Mouse (Mus musculus) heart, embryonic 10.5 days (tissue): ENCODE data around the gene Rsph10b. TPM values are rescaled to one million over a fixed set of nuclear protein-coding genes. Genes with fewer than 3 reads are reported as not detected.

ENCODE experiments used
- DNase-seq: peaks from one replicate; pipeline ENCODE4 v3.0.0-alpha.2; 2017; ENCODE audit warnings: low spot score
- H3K27ac ChIP-seq: fragments of 300-500 bp; sonication (generic); 2 replicates; pipeline ENCODE4 v1.5.1; 2016; ENCODE audit warnings: mild to moderate bottlenecking
- H3K27me3 ChIP-seq: fragments of 300-500 bp; sonication (generic); 2 replicates; pipeline ENCODE4 v1.6.1; 2016; ENCODE audit warnings: mild to moderate bottlenecking; ENCODE audit not compliant: poor library complexity, insufficient read depth, severe bottlenecking
- H3K36me3 ChIP-seq: fragments of 300-500 bp; sonication (generic); 2 replicates; pipeline ENCODE4 v1.6.1; 2016; ENCODE audit warnings: mild to moderate bottlenecking, moderate library complexity
- H3K4me1 ChIP-seq: fragments of 300-500 bp; sonication (generic); 2 replicates; pipeline ENCODE4 v1.6.1; 2016; ENCODE audit warnings: mild to moderate bottlenecking
- H3K4me3 ChIP-seq: fragments of 300-500 bp; sonication (generic); 2 replicates; pipeline ENCODE4 v1.5.1; 2016; ENCODE audit warnings: mild to moderate bottlenecking, moderate library complexity
- H3K9me3 ChIP-seq: fragments of 300-500 bp; sonication (generic); 2 replicates; pipeline ENCODE4 v1.6.1; 2016; ENCODE audit warnings: mild to moderate bottlenecking, moderate library complexity
- WGBS: fragments of 180-500 bp; shearing (Covaris S2); methylation state at CpG from one replicate; pipeline ENCODE4 v1.1.7; 2016; 5-methylcytosine and 5-hydroxymethylcytosine counted together
- polyA plus RNA-seq: library from polyadenylated mRNA; unstranded; fragments of >200 nt; fragmentation: Nextera tagmentation; extraction: Ambion mirVana; gene quantifications from 2 replicates; pipeline ENCODE4 v1.2.1, GENCODE M21; 2016

Gene Rsph10b
- polyA plus RNA-seq, 1 experiment from 2014 or later = 0.46 TPM

GRCm38 (mm10) chr5:144014551-144015311 lies 81.9 kb downstream of the Rsph10b start, which contains the start of gene Ccz1:
Gene Ccz1 (minus strand): TSS chr5:144014877.
- DNase-seq = peak; percentile 95
- peaks cover 4% of the 10 kb centered on the region; the same call in 1 of the 2 replicates for H3K4me1 ChIP-seq
- H3K27ac ChIP-seq = peak within 1 kb of the TSS; percentile 94
- H3K9me3 ChIP-seq = no peaks in the 10 kb centered on the region
- no peaks in the 10 kb centered on the region for H3K27me3 ChIP-seq
- peaks cover 24% of the 10 kb centered on the region for H3K36me3 ChIP-seq
- H3K4me3 ChIP-seq = peak within 1 kb of the TSS; percentile 91
- WGBS = 2% methylated on average over 47 of the region's 47 CpGs

- 73% methylated on average over 3 of the region's 3 CpGs for WGBS
- H3K4me3 ChIP-seq = peak overlapping the region; percentile 91
Observed at GRCm38 (mm10) chr5:144015312-144015650, 82.4 kb downstream of the Rsph10b start.

GRCm38 (mm10) chr5:144015845-144016244 lies 83.0 kb downstream of the Rsph10b start:
- WGBS = 88% methylated on average over 9 of the region's 9 CpGs
- Histone ChIP-seq H3K4me1 (peaks cover 4% of the 10 kb centered on the region; the same call in 1 of the 2 replicates), H3K27ac (no peak overlapping the region), H3K27me3 (no peaks in the 10 kb centered on the region), H3K4me3 (no peak overlapping the region), H3K9me3 (no peaks in the 10 kb centered on the region), H3K36me3 (peaks cover 15% of the 10 kb centered on the region)
- DNase-seq = no peak

More at GRCm38 (mm10) chr5:144015312-144015650, 82.4 kb downstream of the Rsph10b start:
- no peak for DNase-seq
- peaks cover 4% of the 10 kb centered on the region; the same call in 1 of the 2 replicates for H3K4me1 ChIP-seq
- H3K27me3 ChIP-seq = no peaks in the 10 kb centered on the region
- H3K36me3 ChIP-seq = peaks cover 21% of the 10 kb centered on the region
- H3K9me3 ChIP-seq = no peaks in the 10 kb centered on the region
- H3K27ac ChIP-seq = peak overlapping the region; percentile 94; the same call in 1 of the 2 replicates

GRCm38 (mm10) chr5:144026620-144027263 lies 93.9 kb downstream of the Rsph10b start, which contains the start of gene Ocm:
Gene Ocm (minus strand): TSS chr5:144026670.
- no peak for DNase-seq
- Histone ChIP-seq H3K27me3 (no peaks in the 10 kb centered on the region), H3K4me1 (0 out of 2 replicates have a peak, but pooled peaks cover 2% of the 10 kb centered on the region), H3K9me3 (no peaks in the 10 kb centered on the region), H3K4me3 (no peak within 1 kb of the TSS), H3K36me3 (no peaks in the 10 kb centered on the region), H3K27ac (no peak within 1 kb of the TSS)
- WGBS = 63% methylated on average over 11 of the region's 11 CpGs

- H3K27me3 ChIP-seq = no peaks in the 10 kb centered on the region
- H3K36me3 ChIP-seq = no peaks in the 10 kb centered on the region
- WGBS = 89% methylated on average over 7 of the region's 7 CpGs
- H3K4me1 ChIP-seq = no peaks in the 10 kb centered on the region
- H3K27ac ChIP-seq = no peak overlapping the region
- H3K9me3 ChIP-seq = no peaks in the 10 kb centered on the region
- H3K4me3 ChIP-seq = no peak overlapping the region
- no peak for DNase-seq
Observed at GRCm38 (mm10) chr5:144032491-144032890, 99.7 kb downstream of the Rsph10b start.

- Histone ChIP-seq H3K4me1 (no peaks in the 10 kb centered on the region), H3K27me3 (no peaks in the 10 kb centered on the region), H3K4me3 (no peak overlapping the region), H3K9me3 (no peaks in the 10 kb centered on the region), H3K27ac (no peak overlapping the region), H3K36me3 (no peaks in the 10 kb centered on the region)
- 52% methylated on average over 7 of the region's 7 CpGs for WGBS
- DNase-seq = no peak
Observed at GRCm38 (mm10) chr5:144034567-144034966, 101.7 kb downstream of the Rsph10b start.

Other genes with a start within 250 kb of the Rsph10b start
- 15.7 and 15.9 TPM in 2 replicates for gene Usp42, start 200.8 kb upstream of the Rsph10b start, polyA plus RNA-seq
- 38.0 and 41.0 TPM in 2 replicates for gene Eif2ak1, start 115.2 kb upstream of the Rsph10b start, polyA plus RNA-seq
- 0.16 and 0.26 TPM in 2 replicates for gene Ankrd61, start 35.4 kb upstream of the Rsph10b start, polyA plus RNA-seq
- 117 and 127 TPM in 2 replicates for gene Aimp2, start 23.2 kb upstream of the Rsph10b start, polyA plus RNA-seq
- 28.3 and 33.9 TPM in 2 replicates for gene Pms2, start 23.1 kb upstream of the Rsph10b start, polyA plus RNA-seq
- 0.67 and 1.3 TPM in 2 replicates for gene Gm42421, start 4.9 kb upstream of the Rsph10b start, polyA plus RNA-seq
- 62.0 and 84.6 TPM in 2 replicates for gene Ccz1, start 81.8 kb downstream of the Rsph10b start, polyA plus RNA-seq
- 0.21 TPM in 1 of 2 replicates, not detected in the other for gene Ocm, start 93.6 kb downstream of the Rsph10b start, polyA plus RNA-seq
- gene Lmtk2, start 167.4 kb downstream of the Rsph10b start, polyA plus RNA-seq = 5.3 and 6.0 TPM in 2 replicates